Mouse (Mus musculus) neural tube, embryonic 14.5 days (tissue): ENCODE measurements around the gene Sorcs1. TPM values are rescaled to one million over a fixed set of nuclear protein-coding genes. Genes with fewer than 3 reads are reported as not detected.

Source experiments
- ATAC-seq: fragments of 200-750 bp; cut with Nextera tagmentation; 2 replicates; pipeline ENCODE4 v1.8.0; 2017; ENCODE audit warnings: low read depth, mild to moderate bottlenecking, moderate TSS enrichment, moderate library complexity
- H3K27ac ChIP-seq: fragments of 300-500 bp; sonication (generic); 2 replicates; pipeline ENCODE4 v1.5.1; 2014; ENCODE audit warnings: low read depth, mild to moderate bottlenecking, control low read depth, low read length, moderate library complexity, mixed read lengths
- H3K27me3 ChIP-seq: fragments of 300-500 bp; sonication (generic); 2 replicates; pipeline ENCODE4 v1.6.1; 2014; ENCODE audit warnings: low read length; ENCODE audit not compliant: control insufficient read depth, insufficient read depth
- H3K36me3 ChIP-seq: fragments of 300-500 bp; sonication (generic); 2 replicates; pipeline ENCODE4 v1.6.1; 2014; ENCODE audit warnings: low read length, mixed read lengths; ENCODE audit not compliant: control insufficient read depth, insufficient read depth
- H3K4me1 ChIP-seq: fragments of 300-500 bp; sonication (generic); 2 replicates; pipeline ENCODE4 v1.6.1; 2014; ENCODE audit warnings: low read length; ENCODE audit not compliant: control insufficient read depth, insufficient read depth
- H3K4me2 ChIP-seq: fragments of 300-500 bp; sonication (generic); 2 replicates; pipeline ENCODE4 v1.6.1; 2014; ENCODE audit warnings: mild to moderate bottlenecking, low read depth, low read length, control low read depth
- H3K4me3 ChIP-seq: fragments of 300-500 bp; sonication (generic); 2 replicates; pipeline ENCODE4 v1.5.1; 2014; ENCODE audit warnings: low read depth, low read length, control low read depth, mixed read lengths
- H3K9ac ChIP-seq: fragments of 300-500 bp; sonication (generic); replicated peaks from 2 replicates; pipeline ENCODE4 v1.6.1; 2014; ENCODE audit warnings: low read depth, mild to moderate bottlenecking, control low read depth, low read length, mixed read lengths
- H3K9me3 ChIP-seq: fragments of 300-500 bp; sonication (generic); 2 replicates; pipeline ENCODE4 v1.6.1; 2016; ENCODE audit warnings: low read length; ENCODE audit not compliant: control insufficient read depth
- WGBS: fragments of 180-500 bp; shearing (Covaris S2); extraction: QIAGEN DNeasy Blood & Tissue Kit; methylation state at CpG from one replicate; pipeline ENCODE4 v1.1.7; 2014; 5-methylcytosine and 5-hydroxymethylcytosine counted together
- polyA plus RNA-seq: library from polyadenylated mRNA; unstranded; fragments of >200 nt; fragmentation: Nextera tagmentation; extraction: Ambion mirVana; gene quantifications from 2 replicates; pipeline ENCODE4 v1.2.1, GENCODE M21; 2014

Sorcs1 gene
- polyA plus RNA-seq, 1 experiment from 2014 or later = 17.9 TPM

- H3K27me3 ChIP-seq = no peaks in the 10 kb centered on the region
- H3K9ac ChIP-seq = no peak overlapping the region
- no peak overlapping the region for H3K4me2 ChIP-seq
- ATAC-seq = peak; percentile 76; the same call in 1 of the 2 replicates
- 31% methylated on average over 10 of the region's 10 CpGs for WGBS
- H3K36me3 ChIP-seq = no peaks in the 10 kb centered on the region
- no peak overlapping the region for H3K4me3 ChIP-seq
- no peak overlapping the region for H3K27ac ChIP-seq
- H3K4me1 ChIP-seq = no peaks in the 10 kb centered on the region
- H3K9me3 ChIP-seq = no peaks in the 10 kb centered on the region
Measured at GRCm38 (mm10) chr19:50185769-50186715, 492.4 kb downstream of the Sorcs1 start.

- Histone ChIP-seq H3K4me3 (no peak overlapping the region), H3K9ac (no peak overlapping the region), H3K4me2 (no peak overlapping the region), H3K27ac (no peak overlapping the region), H3K4me1 (no peaks in the 10 kb centered on the region), H3K36me3 (no peaks in the 10 kb centered on the region), H3K27me3 (no peaks in the 10 kb centered on the region), H3K9me3 (no peaks in the 10 kb centered on the region)
- WGBS = 55% methylated on average over 21 of the region's 21 CpGs
- no peak for ATAC-seq
Measured at GRCm38 (mm10) chr19:50184901-50185623, 493.4 kb downstream of the Sorcs1 start.

- no peak for ATAC-seq
- WGBS = 82% methylated on average over 4 of the region's 4 CpGs
- H3K9ac ChIP-seq = no peak overlapping the region
Measured at GRCm38 (mm10) chr19:50178851-50179250, 499.6 kb downstream of the Sorcs1 start.

GRCm38 (mm10) chr19:50178151-50178550 is 500.3 kb downstream of the Sorcs1 start:
- H3K27ac ChIP-seq = no peak overlapping the region
- no peak overlapping the region for H3K4me2 ChIP-seq
- no peaks in the 10 kb centered on the region for H3K4me1 ChIP-seq
- ATAC-seq = no peak
- 93% methylated on average over 4 of the region's 4 CpGs for WGBS
- no peaks in the 10 kb centered on the region for H3K36me3 ChIP-seq
- H3K27me3 ChIP-seq = no peaks in the 10 kb centered on the region
- no peak overlapping the region for H3K9ac ChIP-seq
- no peaks in the 10 kb centered on the region for H3K9me3 ChIP-seq
- H3K4me3 ChIP-seq = no peak overlapping the region

More at GRCm38 (mm10) chr19:50178851-50179250, 499.6 kb downstream of the Sorcs1 start:
- Histone ChIP-seq H3K27ac (no peak overlapping the region), H3K4me1 (no peaks in the 10 kb centered on the region), H3K9me3 (no peaks in the 10 kb centered on the region), H3K36me3 (no peaks in the 10 kb centered on the region), H3K4me3 (no peak overlapping the region), H3K27me3 (no peaks in the 10 kb centered on the region), H3K4me2 (no peak overlapping the region)

GRCm38 (mm10) chr19:50171849-50172248 is 506.6 kb downstream of the Sorcs1 start:
- Histone ChIP-seq H3K27ac (no peak overlapping the region), H3K4me3 (no peak overlapping the region), H3K4me1 (no peaks in the 10 kb centered on the region), H3K4me2 (no peak overlapping the region), H3K9me3 (no peaks in the 10 kb centered on the region), H3K27me3 (no peaks in the 10 kb centered on the region), H3K36me3 (no peaks in the 10 kb centered on the region), H3K9ac (no peak overlapping the region)
- ATAC-seq = no peak
- 69% methylated on average over 4 of the region's 4 CpGs for WGBS

- no peak for ATAC-seq
- Histone ChIP-seq H3K4me3 (no peak overlapping the region), H3K9me3 (no peaks in the 10 kb centered on the region), H3K36me3 (no peaks in the 10 kb centered on the region), H3K27me3 (no peaks in the 10 kb centered on the region), H3K4me2 (no peak overlapping the region), H3K9ac (no peak overlapping the region), H3K27ac (no peak overlapping the region), H3K4me1 (peaks cover 3% of the 10 kb centered on the region; the same call in 1 of the 2 replicates)
- 67% methylated on average over 6 of the region's 6 CpGs for WGBS
Measured at GRCm38 (mm10) chr19:50151111-50151510, 527.3 kb downstream of the Sorcs1 start.

- Histone ChIP-seq H3K36me3 (no peaks in the 10 kb centered on the region), H3K4me2 (no peak overlapping the region), H3K27ac (no peak overlapping the region), H3K9me3 (no peaks in the 10 kb centered on the region), H3K9ac (no peak overlapping the region), H3K4me1 (peaks cover 3% of the 10 kb centered on the region; the same call in 1 of the 2 replicates), H3K4me3 (no peak overlapping the region), H3K27me3 (no peaks in the 10 kb centered on the region)
- ATAC-seq = no peak
- WGBS = 29% methylated on average over 3 of the region's 3 CpGs
Measured at GRCm38 (mm10) chr19:50145919-50146318, 532.5 kb downstream of the Sorcs1 start.

GRCm38 (mm10) chr19:50141853-50142252 is 536.6 kb downstream of the Sorcs1 start:
- H3K9ac ChIP-seq = no peak overlapping the region
- H3K27ac ChIP-seq = no peak overlapping the region
- H3K27me3 ChIP-seq = no peaks in the 10 kb centered on the region
- no peak for ATAC-seq
- H3K4me2 ChIP-seq = no peak overlapping the region
- no peaks in the 10 kb centered on the region for H3K36me3 ChIP-seq
- no peaks in the 10 kb centered on the region for H3K9me3 ChIP-seq
- WGBS = 62% methylated on average over 8 of the region's 8 CpGs
- H3K4me1 ChIP-seq = peaks cover 3% of the 10 kb centered on the region; the same call in 1 of the 2 replicates
- no peak overlapping the region for H3K4me3 ChIP-seq

- no peaks in the 10 kb centered on the region for H3K36me3 ChIP-seq
- no peak overlapping the region for H3K4me2 ChIP-seq
- H3K9me3 ChIP-seq = no peaks in the 10 kb centered on the region
- 81% methylated on average over 1 of the region's 1 CpGs for WGBS
- ATAC-seq = no peak
- H3K27me3 ChIP-seq = no peaks in the 10 kb centered on the region
- no peak overlapping the region for H3K9ac ChIP-seq
- H3K4me1 ChIP-seq = no peaks in the 10 kb centered on the region
- no peak overlapping the region for H3K4me3 ChIP-seq
- no peak overlapping the region for H3K27ac ChIP-seq
Measured at GRCm38 (mm10) chr19:50134656-50135055, 543.8 kb downstream of the Sorcs1 start.
